Mouse (Mus musculus): ENCODE measurements around the gene Myo19. TPM values are rescaled to one million over a fixed set of nuclear protein-coding genes. Genes with fewer than 3 reads are reported as not detected.

Myo19 gene
- total RNA-seq, 2 experiments from 2014 or later, result 7.7 to 7.8 TPM

GRCm38 (mm10) chr11:84885238-84885637, 5.3 kb downstream of the Myo19 start:
- DNase-seq (ENCODE audit: low spot score in 2 of 2), result no peak

- DNase-seq (ENCODE audit: low spot score in 2 of 2), result no peak
Observed at GRCm38 (mm10) chr11:84886236-84886635, 6.3 kb downstream of the Myo19 start.

- DNase-seq (ENCODE audit: low spot score in 2 of 2), result no peak
Observed at GRCm38 (mm10) chr11:84886767-84887511, 7.0 kb downstream of the Myo19 start.

GRCm38 (mm10) chr11:84888025-84888424, 8.1 kb downstream of the Myo19 start:
- no peak for DNase-seq (ENCODE audit: low spot score in 2 of 2)

GRCm38 (mm10) chr11:84889492-84889891, 9.5 kb downstream of the Myo19 start:
- no peak for DNase-seq (ENCODE audit: low spot score in 2 of 2)

GRCm38 (mm10) chr11:84891705-84892104, 11.8 kb downstream of the Myo19 start:
- no peak for DNase-seq (ENCODE audit: low spot score in 2 of 2)

GRCm38 (mm10) chr11:84893113-84893512, 13.2 kb downstream of the Myo19 start:
- no peak for DNase-seq (ENCODE audit: low spot score in 2 of 2)

GRCm38 (mm10) chr11:84904597-84905144, 24.7 kb downstream of the Myo19 start:
- no peak for DNase-seq (ENCODE audit: low spot score in 2 of 2)

GRCm38 (mm10) chr11:84907081-84907480, 27.1 kb downstream of the Myo19 start:
- DNase-seq (ENCODE audit: low spot score in 2 of 2), result no peak

- DNase-seq (ENCODE audit: low spot score in 2 of 2), result no peak
Observed at GRCm38 (mm10) chr11:84908480-84908879, 28.5 kb downstream of the Myo19 start.

GRCm38 (mm10) chr11:84910411-84910810, 30.5 kb downstream of the Myo19 start:
- peak in 1 of 2 experiments; percentile 21 for DNase-seq (ENCODE audit: low spot score in 2 of 2)

- no peak for DNase-seq (ENCODE audit: low spot score in 2 of 2)
Observed at GRCm38 (mm10) chr11:84914673-84915072, 34.7 kb downstream of the Myo19 start.

- peak; percentile 41 to 77 for DNase-seq (ENCODE audit: low spot score in 2 of 2)
Observed at GRCm38 (mm10) chr11:84916053-84916702, 36.2 kb downstream of the Myo19 start, which contains the start of gene Znhit3. Gene Znhit3, minus strand, starts transcription at chr11:84916366.

- no peak for DNase-seq (ENCODE audit: low spot score in 2 of 2)
Observed at GRCm38 (mm10) chr11:84916703-84917300, 36.9 kb downstream of the Myo19 start.

GRCm38 (mm10) chr11:84918425-84918824, 38.5 kb downstream of the Myo19 start:
- DNase-seq (ENCODE audit: low spot score in 2 of 2), result peak; percentile 69 to 85

- DNase-seq (ENCODE audit: low spot score in 2 of 2), result no peak
Observed at GRCm38 (mm10) chr11:84919276-84919675, 39.3 kb downstream of the Myo19 start.

- DNase-seq (ENCODE audit: low spot score in 2 of 2), result no peak
Observed at GRCm38 (mm10) chr11:84919951-84920350, 40.0 kb downstream of the Myo19 start.

GRCm38 (mm10) chr11:84920981-84921380, 41.0 kb downstream of the Myo19 start:
- no peak for DNase-seq (ENCODE audit: low spot score in 2 of 2)

GRCm38 (mm10) chr11:84932261-84932660, 52.3 kb downstream of the Myo19 start:
- no peak for DNase-seq (ENCODE audit: low spot score in 2 of 2)

GRCm38 (mm10) chr11:84939508-84940053, 59.6 kb downstream of the Myo19 start:
- no peak for DNase-seq (ENCODE audit: low spot score in 2 of 2)

- no peak for DNase-seq (ENCODE audit: low spot score in 2 of 2)
Observed at GRCm38 (mm10) chr11:84940140-84940539, 60.2 kb downstream of the Myo19 start.

GRCm38 (mm10) chr11:84943948-84944347, 64.0 kb downstream of the Myo19 start:
- DNase-seq (ENCODE audit: low spot score in 2 of 2), result peak; percentile 49 to 70

All from gastrocnemius, postnatal 4 days (tissue).